Mouse (Mus musculus) forebrain, embryonic 12.5 days (tissue): ENCODE data around the gene Dnah10. TPM values are rescaled to one million over a fixed set of nuclear protein-coding genes. Genes with fewer than 3 reads are reported as not detected.

ENCODE experiments used
- ATAC-seq: fragments of 200-750 bp; cut with Nextera tagmentation; 2 replicates; pipeline ENCODE4 v1.8.0; 2017; ENCODE audit warnings: moderate TSS enrichment; ENCODE audit not compliant: low FRiP score
- H3K27ac ChIP-seq: fragments of 300-500 bp; sonication (generic); 2 replicates; pipeline ENCODE4 v1.5.1; 2016; ENCODE audit warnings: mild to moderate bottlenecking
- H3K27me3 ChIP-seq: fragments of 300-500 bp; sonication (generic); 2 replicates; pipeline ENCODE4 v1.6.1; 2016; ENCODE audit warnings: mild to moderate bottlenecking
- H3K36me3 ChIP-seq: fragments of 300-500 bp; sonication (generic); replicated peaks from 2 replicates; pipeline ENCODE4 v1.6.1; 2016; ENCODE audit warnings: mild to moderate bottlenecking
- H3K4me1 ChIP-seq: fragments of 300-500 bp; sonication (generic); 2 replicates; pipeline ENCODE4 v1.6.1; 2016
- H3K4me2 ChIP-seq: fragments of 300-500 bp; sonication (generic); 2 replicates; pipeline ENCODE4 v1.6.1; 2016; ENCODE audit warnings: mild to moderate bottlenecking, moderate library complexity
- H3K4me3 ChIP-seq: fragments of 300-500 bp; sonication (generic); replicated peaks from 2 replicates; pipeline ENCODE4 v1.5.1; 2016; ENCODE audit warnings: mild to moderate bottlenecking
- H3K9ac ChIP-seq: fragments of 300-500 bp; sonication (generic); 2 replicates; pipeline ENCODE4 v1.6.1; 2016; ENCODE audit warnings: mild to moderate bottlenecking
- H3K9me3 ChIP-seq: fragments of 300-500 bp; sonication (generic); 2 replicates; pipeline ENCODE4 v1.6.1; 2016
- WGBS: fragments of 180-500 bp; shearing (Covaris S2); methylation state at CpG from one replicate; pipeline ENCODE4 v1.1.7; 2016; 5-methylcytosine and 5-hydroxymethylcytosine counted together
- polyA plus RNA-seq: library from polyadenylated mRNA; unstranded; fragments of >200 nt; fragmentation: Nextera tagmentation; extraction: Ambion mirVana; gene quantifications from 2 replicates; pipeline ENCODE4 v1.2.1, GENCODE M21; 2016

Dnah10 gene
- polyA plus RNA-seq, 1 experiment from 2014 or later = 0.11 TPM

- Histone ChIP-seq H3K27me3 (no peaks in the 10 kb centered on the region), H3K36me3 (no peaks in the 10 kb centered on the region), H3K4me1 (0 out of 2 replicates have a peak, but pooled peaks cover 5% of the 10 kb centered on the region), H3K9ac (no peak overlapping the region), H3K4me2 (no peak overlapping the region), H3K27ac (no peak overlapping the region), H3K9me3 (no peaks in the 10 kb centered on the region), H3K4me3 (no peak overlapping the region)
- ATAC-seq = no peak
- WGBS = 95% methylated on average over 2 of the region's 2 CpGs
Observed at GRCm38 (mm10) chr5:124853079-124853478, 128.2 kb downstream of the Dnah10 start.

GRCm38 (mm10) chr5:124854202-124854601 is 129.3 kb downstream of the Dnah10 start:
- Histone ChIP-seq H3K4me1 (0 out of 2 replicates have a peak, but pooled peaks cover 5% of the 10 kb centered on the region), H3K27me3 (no peaks in the 10 kb centered on the region), H3K27ac (no peak overlapping the region), H3K36me3 (no peaks in the 10 kb centered on the region), H3K9ac (no peak overlapping the region), H3K4me3 (no peak overlapping the region), H3K4me2 (no peak overlapping the region), H3K9me3 (no peaks in the 10 kb centered on the region)
- no peak for ATAC-seq
- WGBS = 92% methylated on average over 4 of the region's 4 CpGs

GRCm38 (mm10) chr5:124860013-124860412 is 135.1 kb downstream of the Dnah10 start:
- WGBS = 21% methylated on average over 5 of the region's 5 CpGs
- Histone ChIP-seq H3K9ac (no peak overlapping the region), H3K9me3 (no peaks in the 10 kb centered on the region), H3K4me2 (no peak overlapping the region), H3K36me3 (no peaks in the 10 kb centered on the region), H3K27ac (no peak overlapping the region), H3K27me3 (0 out of 2 replicates have a peak, but pooled peaks cover 4% of the 10 kb centered on the region), H3K4me3 (no peak overlapping the region), H3K4me1 (peaks cover 20% of the 10 kb centered on the region)
- no peak for ATAC-seq

GRCm38 (mm10) chr5:124861463-124861862 is 136.6 kb downstream of the Dnah10 start:
- Histone ChIP-seq H3K4me1 (peaks cover 25% of the 10 kb centered on the region), H3K27me3 (0 out of 2 replicates have a peak, but pooled peaks cover 4% of the 10 kb centered on the region), H3K36me3 (0 out of 2 replicates have a peak, but pooled peaks cover 3% of the 10 kb centered on the region), H3K4me3 (peak overlapping the region; percentile 99), H3K27ac (peak overlapping the region; percentile 96), H3K9ac (peak overlapping the region; percentile 89), H3K4me2 (peak overlapping the region; percentile 92), H3K9me3 (no peaks in the 10 kb centered on the region)
- under 1% methylated on average over 33 of the region's 33 CpGs for WGBS
- ATAC-seq = peak; percentile 18

- ATAC-seq = peak; percentile 90
- WGBS = under 1% methylated on average over 76 of the region's 103 CpGs
- Histone ChIP-seq H3K27ac (peak within 1 kb of the TSS; percentile 97), H3K9me3 (no peaks in the 10 kb centered on the region), H3K36me3 (peaks cover 4% of the 10 kb centered on the region; the same call in 1 of the 2 replicates), H3K4me1 (peaks cover 30% of the 10 kb centered on the region), H3K4me3 (peak within 1 kb of the TSS; percentile 99), H3K9ac (peak within 1 kb of the TSS; percentile 98), H3K4me2 (peak within 1 kb of the TSS; percentile 92), H3K27me3 (0 out of 2 replicates have a peak, but pooled peaks cover 4% of the 10 kb centered on the region)
Observed at GRCm38 (mm10) chr5:124862013-124862866, 137.4 kb downstream of the Dnah10 start, which contains the start of the genes Ccdc92 and Zfp664. Ccdc92 (minus strand) TSS chr5:124862424. Zfp664 (plus strand) TSS chr5:124862691.

- ATAC-seq = peak; percentile 62
- Histone ChIP-seq H3K4me1 (peaks cover 37% of the 10 kb centered on the region), H3K27ac (peak overlapping the region; percentile 97), H3K4me2 (peak overlapping the region; percentile 92), H3K27me3 (0 out of 2 replicates have a peak, but pooled peaks cover 4% of the 10 kb centered on the region), H3K9me3 (no peaks in the 10 kb centered on the region), H3K9ac (peak overlapping the region; percentile 98), H3K36me3 (peaks cover 13% of the 10 kb centered on the region), H3K4me3 (peak overlapping the region; percentile 99)
- WGBS = under 1% methylated on average over 79 of the region's 88 CpGs
Observed at GRCm38 (mm10) chr5:124862871-124863741, 138.2 kb downstream of the Dnah10 start.

- Histone ChIP-seq H3K27ac (no peak overlapping the region), H3K4me2 (no peak overlapping the region), H3K4me1 (peaks cover 47% of the 10 kb centered on the region), H3K4me3 (no peak overlapping the region), H3K27me3 (no peaks in the 10 kb centered on the region), H3K9ac (no peak overlapping the region), H3K36me3 (peaks cover 32% of the 10 kb centered on the region), H3K9me3 (no peaks in the 10 kb centered on the region)
- no peak for ATAC-seq
- WGBS = 45% methylated on average over 4 of the region's 4 CpGs
Observed at GRCm38 (mm10) chr5:124868981-124869380, 144.1 kb downstream of the Dnah10 start.

GRCm38 (mm10) chr5:124872033-124872432 is 147.1 kb downstream of the Dnah10 start:
- H3K4me1 ChIP-seq = peaks cover 30% of the 10 kb centered on the region
- no peak overlapping the region for H3K4me2 ChIP-seq
- no peaks in the 10 kb centered on the region for H3K9me3 ChIP-seq
- no peaks in the 10 kb centered on the region for H3K27me3 ChIP-seq
- 80% methylated on average over 2 of the region's 2 CpGs for WGBS
- H3K36me3 ChIP-seq = peaks cover 56% of the 10 kb centered on the region
- no peak for ATAC-seq
- no peak overlapping the region for H3K9ac ChIP-seq
- no peak overlapping the region for H3K4me3 ChIP-seq
- H3K27ac ChIP-seq = no peak overlapping the region

GRCm38 (mm10) chr5:124873096-124873495 is 148.2 kb downstream of the Dnah10 start:
- H3K27ac ChIP-seq = no peak overlapping the region
- H3K4me2 ChIP-seq = no peak overlapping the region
- H3K27me3 ChIP-seq = no peaks in the 10 kb centered on the region
- H3K9me3 ChIP-seq = no peaks in the 10 kb centered on the region
- peaks cover 50% of the 10 kb centered on the region for H3K36me3 ChIP-seq
- no peak overlapping the region for H3K4me3 ChIP-seq
- peaks cover 21% of the 10 kb centered on the region for H3K4me1 ChIP-seq
- ATAC-seq = no peak
- no peak overlapping the region for H3K9ac ChIP-seq
- WGBS = 93% methylated on average over 3 of the region's 3 CpGs

GRCm38 (mm10) chr5:124873890-124874601 is 149.2 kb downstream of the Dnah10 start:
- ATAC-seq = no peak
- no peak overlapping the region for H3K9ac ChIP-seq
- no peak overlapping the region for H3K4me2 ChIP-seq
- H3K9me3 ChIP-seq = no peaks in the 10 kb centered on the region
- H3K4me1 ChIP-seq = peaks cover 16% of the 10 kb centered on the region
- H3K4me3 ChIP-seq = no peak overlapping the region
- no peaks in the 10 kb centered on the region for H3K27me3 ChIP-seq
- no peak overlapping the region for H3K27ac ChIP-seq
- 90% methylated on average over 6 of the region's 6 CpGs for WGBS
- peaks cover 53% of the 10 kb centered on the region for H3K36me3 ChIP-seq

- 90% methylated on average over 4 of the region's 4 CpGs for WGBS
- Histone ChIP-seq H3K9ac (no peak overlapping the region), H3K4me1 (0 out of 2 replicates have a peak, but pooled peaks cover 4% of the 10 kb centered on the region), H3K4me2 (no peak overlapping the region), H3K4me3 (no peak overlapping the region), H3K27ac (no peak overlapping the region), H3K27me3 (no peaks in the 10 kb centered on the region), H3K36me3 (peaks cover 59% of the 10 kb centered on the region), H3K9me3 (no peaks in the 10 kb centered on the region)
- ATAC-seq = no peak
Observed at GRCm38 (mm10) chr5:124879251-124879650, 154.4 kb downstream of the Dnah10 start.
